Mouse (Mus musculus) erythroblast, adult 5-6 weeks (primary cell): ENCODE results near the gene Ulk1. TPM values are rescaled to one million over a fixed set of nuclear protein-coding genes. Genes with fewer than 3 reads are reported as not detected.
A peak's percentile ranks its signal among the peaks of the same experiment; 100 is the strongest.
"Not testable (repeated sequence)": the region's sequence is repeated elsewhere in the genome, so short reads cannot be mapped to it uniquely, and the experiment has no call there.

Experiments used
- ATAC-seq: replicated peaks from 2 replicates; pipeline ENCODE4 v1.8.0; 2016; ENCODE audit warnings: moderate number of reproducible peaks, mild to moderate bottlenecking, moderate TSS enrichment, inconsistent platforms; ENCODE audit not compliant: poor library complexity, low FRiP score, severe bottlenecking
- total RNA-seq, 2 experiments: library from RNA; stranded (forward) in 1 of 2; stranded (reverse) in 1 of 2; fragments of 150-400 nt in 1 of 2; fragments of 200-764, 138-1000 nt in 1 of 2; gene quantifications; 2 replicates each; pipeline versions ENCODE4 v1.2.3 to v1.2.4; 2015 to 2017; ENCODE audit warnings: low replicate concordance in 2 of 2

Ulk1 gene
- total RNA-seq (2015; ENCODE audit: low replicate concordance) = 282 and 363 TPM in 2 replicates
- total RNA-seq (2017; ENCODE audit: low replicate concordance) = 327 and 394 TPM in 2 replicates

DNA sequence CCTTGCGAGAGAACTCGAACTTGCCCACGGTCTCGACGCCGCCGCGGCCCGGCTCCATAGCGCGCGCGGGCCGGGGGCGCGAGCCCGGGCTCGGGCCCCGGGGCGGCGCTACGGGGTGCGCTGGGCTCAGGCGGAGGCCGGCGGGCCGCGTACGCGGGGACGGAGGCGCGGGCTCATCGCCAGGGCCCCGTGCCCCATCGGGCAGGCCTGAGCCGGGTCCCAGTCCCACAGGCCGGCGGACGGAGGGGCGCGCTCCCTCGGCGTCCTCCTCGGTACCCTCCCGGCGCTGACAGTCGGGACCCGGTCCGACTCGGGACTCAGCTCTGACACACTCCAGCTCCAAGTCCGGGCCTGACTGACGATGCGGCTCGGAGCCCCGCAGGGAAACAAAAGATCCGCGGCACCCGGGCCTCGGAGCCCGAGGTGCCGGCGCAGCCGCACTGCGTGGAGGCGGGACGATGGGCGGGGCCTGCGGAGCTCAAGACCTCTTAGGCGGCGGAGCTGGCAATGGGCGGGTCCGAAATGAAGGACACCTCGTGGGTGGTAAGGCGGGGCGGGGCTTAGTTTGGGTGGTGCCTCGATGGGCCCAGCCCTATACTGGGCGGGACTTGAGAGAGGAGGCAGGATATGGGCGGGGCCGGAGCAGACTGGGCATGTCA lies at the start of gene Ulk1:
Ulk1 (minus strand) TSS at position 431 of the 659 bp plus-strand sequence.
- peak; percentile 80 for ATAC-seq

GRCm38 (mm10) chr5:110859013-110859650 lies 49.2 kb upstream of the Ulk1 start:
- no peak for ATAC-seq

DNA sequence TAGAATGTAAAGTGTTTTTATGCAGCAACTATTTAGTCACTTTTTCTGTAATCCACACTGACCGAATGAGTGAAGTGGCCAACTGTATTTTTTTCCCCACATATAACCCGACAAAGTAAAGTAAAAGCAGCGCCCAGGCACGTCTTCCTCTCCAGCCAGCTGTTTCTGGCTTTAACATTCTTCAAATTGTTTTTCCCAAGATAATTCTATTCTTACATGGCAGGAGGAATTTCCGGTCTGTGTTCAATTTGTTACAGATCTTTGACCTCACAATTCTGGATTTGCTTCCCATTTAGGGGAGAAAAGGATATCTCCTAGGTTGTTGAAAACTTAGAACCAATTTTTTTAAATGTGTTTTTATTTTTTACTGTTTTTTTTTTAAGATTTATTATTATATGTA lies 47.2 kb upstream of the Ulk1 start:
- ATAC-seq = no peak

DNA sequence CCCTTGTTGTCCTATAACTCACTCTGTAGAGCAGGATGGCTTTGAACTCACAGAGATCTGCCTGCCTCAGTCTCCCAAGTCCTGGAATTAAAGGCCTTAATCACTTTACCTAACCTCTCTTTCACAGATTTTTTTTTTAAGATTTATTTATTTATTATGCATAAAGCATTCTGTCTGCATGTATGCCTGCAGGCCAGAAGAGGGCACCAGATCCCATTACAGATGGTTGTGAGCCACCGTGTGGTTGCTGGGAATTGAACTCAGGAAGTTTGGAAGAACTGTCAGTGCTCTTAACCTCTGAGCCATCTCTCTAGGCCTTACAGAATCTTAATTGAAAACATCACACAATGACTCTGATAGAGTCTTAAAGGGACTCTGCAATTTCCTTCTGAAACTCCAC lies 43.1 kb upstream of the Ulk1 start:
- ATAC-seq = no peak

DNA sequence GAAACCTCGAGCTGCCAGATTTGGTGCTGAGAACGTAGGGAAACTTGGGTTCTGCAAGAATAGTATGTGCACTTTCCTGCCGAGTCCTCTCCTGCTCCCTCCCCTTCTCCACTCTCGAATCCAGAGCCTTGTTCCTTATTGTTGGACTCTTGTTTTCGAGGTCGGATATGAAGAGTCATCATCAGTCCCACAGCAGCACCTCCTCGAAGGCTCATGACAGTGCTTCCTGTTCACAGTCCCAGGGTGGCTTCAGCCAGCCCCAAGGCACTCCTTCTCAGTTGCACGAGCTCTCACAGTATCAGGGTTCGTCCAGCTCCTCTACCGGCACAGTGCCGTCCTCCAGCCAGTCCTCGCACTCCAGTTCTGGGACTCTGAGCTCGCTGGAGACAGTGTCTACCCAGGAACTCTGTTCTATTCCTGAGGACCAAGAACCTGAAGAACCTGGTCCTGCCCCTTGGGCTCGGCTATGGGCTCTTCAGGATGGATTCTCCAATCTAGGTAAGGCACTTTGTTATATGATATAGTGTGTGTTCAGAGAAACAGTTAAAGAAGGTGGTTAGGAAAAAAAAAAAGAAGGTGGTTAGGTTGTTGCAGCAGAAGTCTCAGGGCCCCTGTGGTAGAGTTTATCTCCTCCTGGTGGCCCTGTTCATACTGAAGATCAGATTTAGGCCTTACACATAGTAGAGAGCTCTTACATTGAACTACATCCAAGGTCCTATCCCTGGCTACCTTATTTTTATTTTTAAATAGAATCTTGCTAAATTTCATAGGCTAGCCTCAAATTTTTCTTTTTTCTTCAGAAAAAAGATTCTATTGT lies 31.4 kb upstream of the Ulk1 start:
- 0 out of 2 replicates have a peak, but pooled peaks have one; percentile 5 for ATAC-seq

DNA sequence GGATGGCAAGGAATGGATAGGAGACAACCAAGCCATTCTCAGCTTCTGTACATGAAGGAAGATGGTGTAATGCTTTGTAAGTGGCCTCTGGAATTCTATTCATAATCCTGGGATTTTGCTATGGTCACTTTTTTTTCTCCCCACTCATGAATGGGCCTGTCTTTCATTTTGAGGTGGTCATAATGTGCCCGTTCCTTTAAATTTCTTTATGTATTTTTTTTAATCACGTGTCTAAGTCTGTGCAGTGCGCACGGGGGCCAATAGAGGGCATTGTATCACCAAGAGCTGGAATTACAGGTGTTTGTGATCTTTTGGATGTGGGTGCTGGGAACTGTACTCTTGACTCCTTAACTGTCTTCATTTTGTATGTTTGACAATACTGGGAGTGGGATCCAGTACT lies 30.6 kb upstream of the Ulk1 start:
- ATAC-seq = no peak

GRCm38 (mm10) chr5:110839678-110840365 lies 29.9 kb upstream of the Ulk1 start, which contains the start of the genes Hscb and Chek2:
Gene Hscb, minus strand, starts transcription at chr5:110839777.
Gene Chek2, plus strand, starts transcription at chr5:110839979.
- ATAC-seq = peak; percentile 74

DNA sequence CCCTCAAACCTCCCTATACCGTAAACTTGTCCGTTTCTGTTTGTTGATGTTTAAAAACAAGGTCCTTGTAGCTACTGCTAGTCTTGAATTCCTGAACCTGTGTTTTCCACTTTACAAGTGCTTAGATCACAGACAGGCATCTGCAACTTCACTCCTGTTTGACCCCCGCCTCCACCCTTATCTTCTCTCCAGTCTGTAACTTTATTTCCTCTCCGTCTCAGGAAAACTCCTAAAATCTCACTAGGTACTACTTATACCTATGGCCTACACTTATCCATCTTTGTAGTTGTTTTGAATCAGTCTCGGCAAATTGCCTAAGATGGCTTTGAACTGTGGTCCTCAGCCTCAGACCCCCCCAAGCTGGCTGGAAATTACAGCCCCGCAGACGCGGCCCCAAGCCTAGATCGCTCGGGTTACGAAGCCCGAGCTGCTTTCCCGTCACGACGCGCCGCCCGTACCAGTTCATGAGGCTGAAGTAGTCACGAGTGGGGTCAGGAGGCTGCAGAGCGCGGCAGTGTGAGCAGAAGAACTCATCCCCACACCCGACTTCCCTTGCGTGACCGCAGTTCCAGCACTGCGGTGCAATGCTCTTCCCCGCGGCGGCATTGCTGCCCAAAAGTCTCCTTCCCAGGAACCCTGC lies 29.3 kb upstream of the Ulk1 start:
- peak; percentile 43 for ATAC-seq

DNA sequence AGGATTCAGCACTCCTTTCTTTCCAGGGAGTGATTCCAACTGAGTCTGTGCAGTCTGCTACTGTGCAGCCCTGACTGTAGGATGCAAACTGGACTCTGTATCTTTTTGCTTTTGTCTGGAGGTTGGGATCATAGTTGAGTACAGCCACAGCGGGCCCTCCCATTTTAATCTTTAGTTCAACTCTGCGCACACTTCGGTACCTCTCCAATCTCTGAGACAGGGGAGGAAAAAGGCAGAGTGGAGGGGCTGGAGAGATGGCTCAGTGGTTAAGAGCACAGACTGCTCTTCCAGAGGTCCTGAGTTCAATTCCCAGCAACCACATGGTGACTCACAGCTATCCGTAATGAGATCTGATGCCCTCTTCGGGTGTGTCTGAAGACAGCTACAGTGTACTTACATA lies 28.1 kb upstream of the Ulk1 start:
- ATAC-seq = not testable (repeated sequence)

GRCm38 (mm10) chr5:110835959-110836358 lies 26.1 kb upstream of the Ulk1 start:
- peak; percentile 66 for ATAC-seq

- ATAC-seq = no peak
These were observed 21.3 kb upstream of the Ulk1 start for GRCm38 (mm10) chr5:110831036-110831720.

DNA sequence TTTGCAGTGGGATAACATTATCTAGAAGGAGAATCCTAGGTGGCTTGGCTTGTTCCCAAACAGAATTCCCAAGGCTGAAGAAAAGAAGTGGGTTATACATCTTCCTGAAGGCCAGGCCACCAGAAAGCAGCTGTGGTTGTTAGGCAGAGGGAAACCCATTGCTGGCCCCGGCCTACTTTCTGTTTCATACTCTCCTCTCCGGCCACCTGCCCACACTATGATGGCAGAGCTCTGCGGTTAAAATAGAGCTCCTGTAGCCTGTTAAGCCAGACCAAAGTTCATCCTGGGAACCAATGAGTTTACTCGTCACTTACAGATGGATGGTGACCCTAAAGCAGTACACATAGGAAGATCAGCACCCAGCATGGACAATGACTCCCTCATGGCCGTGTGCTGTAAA lies 17.7 kb upstream of the Ulk1 start:
- no peak for ATAC-seq

DNA sequence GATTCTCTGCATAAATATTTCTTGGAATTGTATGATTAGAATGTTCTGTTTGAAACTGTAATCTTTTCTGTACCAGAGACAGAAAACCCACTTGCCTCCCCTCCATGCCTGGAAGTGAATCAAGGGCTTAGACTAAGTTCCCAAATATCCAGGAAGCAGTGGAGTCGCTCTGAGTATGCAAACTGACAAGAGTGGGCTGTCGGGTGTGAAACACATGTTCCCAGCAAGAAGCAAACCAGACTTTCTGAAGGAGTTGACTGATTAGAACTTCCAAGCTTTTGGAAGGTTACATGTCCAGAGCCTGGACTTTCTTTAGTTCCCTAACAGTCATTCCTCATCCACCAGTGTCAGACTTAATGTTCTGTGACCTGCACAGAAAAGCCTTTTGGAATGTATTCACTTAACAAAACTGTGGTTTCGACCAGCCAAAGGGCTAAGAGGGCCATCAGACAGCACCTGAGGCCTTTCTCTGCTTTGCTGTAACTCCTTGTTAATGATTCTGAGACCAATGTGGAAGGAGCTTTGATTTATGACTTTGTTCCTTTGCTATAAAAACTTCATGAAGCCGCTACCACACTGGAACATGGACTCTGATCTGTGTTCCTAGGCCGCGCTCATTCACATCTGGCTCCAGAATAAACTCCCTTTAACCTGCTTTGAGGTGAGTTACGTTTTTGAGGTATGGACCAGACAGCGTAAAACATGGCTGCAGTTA lies 17.0 kb upstream of the Ulk1 start:
- ATAC-seq = no peak

- ATAC-seq = no peak
These were observed 14.5 kb upstream of the Ulk1 start for GRCm38 (mm10) chr5:110824421-110824820.

- no peak for ATAC-seq
These were observed 853 bp downstream of the Ulk1 start for GRCm38 (mm10) chr5:110808821-110809666.

- peak; percentile 76 for ATAC-seq
These were observed 1.8 kb downstream of the Ulk1 start for GRCm38 (mm10) chr5:110808061-110808631.

DNA sequence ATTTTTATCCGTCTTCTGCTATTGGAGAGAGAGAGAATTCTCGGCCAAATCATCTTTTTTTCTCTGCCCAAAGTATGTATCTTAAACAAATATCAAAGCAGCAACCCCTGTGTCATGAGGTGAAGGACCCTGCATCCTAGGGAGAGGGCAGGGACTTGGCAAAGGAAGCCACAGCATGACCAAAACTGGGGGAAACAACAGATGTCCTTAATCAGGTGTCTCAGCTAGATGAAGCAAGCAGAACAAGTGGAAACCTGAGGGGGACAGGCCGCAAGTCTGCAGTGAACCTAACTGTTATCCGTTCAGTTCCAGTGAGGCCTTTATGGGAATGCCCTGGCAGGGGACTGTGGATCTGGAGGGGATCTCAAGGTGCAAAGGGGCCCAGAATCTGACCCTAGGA lies 2.4 kb downstream of the Ulk1 start:
- no peak for ATAC-seq
